Mouse (Mus musculus): Measurements from ENCODE around the gene Kank2. TPM values are rescaled to one million over a fixed set of nuclear protein-coding genes. Genes with fewer than 3 reads are reported as not detected.

Gene Kank2
- polyA plus RNA-seq, 1 experiment from 2014 or later = 3.3 TPM

DNA sequence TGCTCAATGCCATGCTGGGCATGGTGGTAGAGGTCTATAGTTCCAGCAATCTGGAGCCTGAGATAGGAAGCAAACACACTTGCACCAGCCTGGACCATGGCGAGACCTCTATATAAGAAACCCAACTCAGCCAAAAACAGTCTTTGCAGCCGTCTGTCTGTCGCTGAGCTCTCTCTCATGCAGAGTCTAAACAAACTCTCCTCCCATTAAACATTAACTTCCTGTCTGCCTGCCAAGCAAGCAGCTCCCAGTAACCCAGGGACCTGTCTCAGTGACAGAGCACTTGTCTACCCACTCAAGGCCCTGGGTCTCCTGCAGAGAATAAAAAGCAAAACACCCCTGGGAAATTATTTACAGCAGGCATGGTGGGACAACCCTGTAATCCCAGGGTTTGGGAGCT is 62.0 kb downstream of the Kank2 start:
- peaks cover 96% of the 10 kb centered on the region for H3K36me3 ChIP-seq (replicated peaks; ENCODE audit: control insufficient read depth, insufficient read depth)
- WGBS = 68% methylated on average over 3 of the region's 3 CpGs
- no peak overlapping the region for H3K4me2 ChIP-seq (replicated peaks)
- no peaks in the 10 kb centered on the region for H3K9me3 ChIP-seq (ENCODE audit: control insufficient read depth, low read length)
- no peak overlapping the region for H3K27ac ChIP-seq
- no peak for DNase-seq (ENCODE audit: low spot score)
- ATAC-seq (ENCODE audit: low FRiP score) = no peak
- no peak overlapping the region for H3K9ac ChIP-seq
- no peak overlapping the region for H3K4me3 ChIP-seq (replicated peaks; ENCODE audit: low read length)
- H3K27me3 ChIP-seq (ENCODE audit: control insufficient read depth, insufficient read depth, low read length) = no peaks in the 10 kb centered on the region
- H3K4me1 ChIP-seq (replicated peaks; ENCODE audit: control insufficient read depth, insufficient read depth, low read length) = no peaks in the 10 kb centered on the region

GRCm38 (mm10) chr9:21735126-21735525 is 63.4 kb downstream of the Kank2 start:
- no peak overlapping the region for H3K4me3 ChIP-seq (replicated peaks; ENCODE audit: low read length)
- no peaks in the 10 kb centered on the region for H3K9me3 ChIP-seq (ENCODE audit: control insufficient read depth, low read length)
- 86% methylated on average over 14 of the region's 14 CpGs for WGBS
- no peak for ATAC-seq (ENCODE audit: low FRiP score)
- H3K27ac ChIP-seq = no peak overlapping the region
- no peaks in the 10 kb centered on the region for H3K4me1 ChIP-seq (replicated peaks; ENCODE audit: control insufficient read depth, insufficient read depth, low read length)
- no peak for DNase-seq (ENCODE audit: low spot score)
- no peak overlapping the region for H3K9ac ChIP-seq
- H3K27me3 ChIP-seq (ENCODE audit: control insufficient read depth, insufficient read depth, low read length) = no peaks in the 10 kb centered on the region
- H3K36me3 ChIP-seq (replicated peaks; ENCODE audit: control insufficient read depth, insufficient read depth) = peaks cover 90% of the 10 kb centered on the region
- H3K4me2 ChIP-seq (replicated peaks) = no peak overlapping the region

DNA sequence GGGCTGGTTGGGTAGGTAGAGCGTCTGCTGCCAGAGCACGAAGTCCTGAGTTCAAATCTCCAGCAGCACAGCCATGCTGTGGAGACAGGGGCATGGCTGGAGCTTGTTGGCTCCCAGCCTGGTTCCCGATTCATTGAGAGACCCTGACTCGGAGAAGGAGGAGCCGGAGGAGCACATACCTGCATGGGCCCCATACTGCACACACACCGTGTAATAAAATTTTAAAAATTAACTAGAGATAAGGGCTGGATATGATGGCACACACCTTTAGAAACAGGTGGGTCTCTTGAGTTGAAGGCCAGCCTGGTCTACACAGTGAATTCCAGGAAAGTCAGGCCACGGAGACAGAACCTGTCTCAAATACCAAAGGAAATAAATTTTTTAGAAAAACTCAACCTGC is 64.6 kb downstream of the Kank2 start:
- Histone ChIP-seq H3K9me3 (ENCODE audit: control insufficient read depth, low read length) (no peaks in the 10 kb centered on the region), H3K36me3 (replicated peaks; ENCODE audit: control insufficient read depth, insufficient read depth) (peaks cover 78% of the 10 kb centered on the region), H3K4me1 (replicated peaks; ENCODE audit: control insufficient read depth, insufficient read depth, low read length) (no peaks in the 10 kb centered on the region), H3K4me2 (replicated peaks) (no peak overlapping the region), H3K9ac (no peak overlapping the region), H3K27me3 (ENCODE audit: control insufficient read depth, insufficient read depth, low read length) (no peaks in the 10 kb centered on the region), H3K27ac (no peak overlapping the region), H3K4me3 (replicated peaks; ENCODE audit: low read length) (no peak overlapping the region)
- no peak for DNase-seq (ENCODE audit: low spot score)
- WGBS = 97% methylated on average over 7 of the region's 7 CpGs
- ATAC-seq (ENCODE audit: low FRiP score) = no peak

GRCm38 (mm10) chr9:21733446-21733845 is 65.1 kb downstream of the Kank2 start:
- Histone ChIP-seq H3K27me3 (ENCODE audit: control insufficient read depth, insufficient read depth, low read length) (no peaks in the 10 kb centered on the region), H3K9ac (no peak overlapping the region), H3K9me3 (ENCODE audit: control insufficient read depth, low read length) (no peaks in the 10 kb centered on the region), H3K4me1 (replicated peaks; ENCODE audit: control insufficient read depth, insufficient read depth, low read length) (no peaks in the 10 kb centered on the region), H3K36me3 (replicated peaks; ENCODE audit: control insufficient read depth, insufficient read depth) (peaks cover 73% of the 10 kb centered on the region), H3K4me2 (replicated peaks) (no peak overlapping the region), H3K4me3 (replicated peaks; ENCODE audit: low read length) (no peak overlapping the region), H3K27ac (no peak overlapping the region)
- ATAC-seq (ENCODE audit: low FRiP score) (no peak), DNase-seq (ENCODE audit: low spot score) (no peak)
- WGBS = 82% methylated on average over 17 of the region's 17 CpGs

DNA sequence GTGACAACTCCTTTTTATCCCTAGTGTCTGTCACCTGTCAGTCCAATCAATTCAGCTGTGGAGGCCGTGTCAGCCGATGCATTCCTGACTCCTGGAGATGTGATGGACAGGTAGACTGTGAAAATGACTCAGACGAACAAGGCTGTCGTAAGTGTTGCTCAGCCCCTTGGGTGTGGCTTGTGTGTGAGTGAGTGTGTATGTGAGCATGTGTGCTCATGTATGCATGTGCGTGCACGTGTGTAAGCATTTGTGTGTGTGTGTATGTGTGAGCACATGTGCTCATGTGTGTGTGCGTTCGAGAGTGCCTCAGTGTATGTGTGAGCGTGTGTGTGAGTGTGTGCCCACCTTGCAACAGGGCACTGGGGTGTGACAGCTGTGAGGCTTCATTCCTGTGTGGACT is 66.3 kb downstream of the Kank2 start:
- H3K4me1 ChIP-seq (replicated peaks; ENCODE audit: control insufficient read depth, insufficient read depth, low read length) = no peaks in the 10 kb centered on the region
- DNase-seq (ENCODE audit: low spot score) (no peak), ATAC-seq (ENCODE audit: low FRiP score) (no peak)
- no peak overlapping the region for H3K27ac ChIP-seq
- no peaks in the 10 kb centered on the region for H3K9me3 ChIP-seq (ENCODE audit: control insufficient read depth, low read length)
- no peaks in the 10 kb centered on the region for H3K27me3 ChIP-seq (ENCODE audit: control insufficient read depth, insufficient read depth, low read length)
- H3K9ac ChIP-seq = no peak overlapping the region
- no peak overlapping the region for H3K4me2 ChIP-seq (replicated peaks)
- H3K36me3 ChIP-seq (replicated peaks; ENCODE audit: control insufficient read depth, insufficient read depth) = peaks cover 61% of the 10 kb centered on the region
- H3K4me3 ChIP-seq (replicated peaks; ENCODE audit: low read length) = no peak overlapping the region
- WGBS = 94% methylated on average over 9 of the region's 9 CpGs

DNA sequence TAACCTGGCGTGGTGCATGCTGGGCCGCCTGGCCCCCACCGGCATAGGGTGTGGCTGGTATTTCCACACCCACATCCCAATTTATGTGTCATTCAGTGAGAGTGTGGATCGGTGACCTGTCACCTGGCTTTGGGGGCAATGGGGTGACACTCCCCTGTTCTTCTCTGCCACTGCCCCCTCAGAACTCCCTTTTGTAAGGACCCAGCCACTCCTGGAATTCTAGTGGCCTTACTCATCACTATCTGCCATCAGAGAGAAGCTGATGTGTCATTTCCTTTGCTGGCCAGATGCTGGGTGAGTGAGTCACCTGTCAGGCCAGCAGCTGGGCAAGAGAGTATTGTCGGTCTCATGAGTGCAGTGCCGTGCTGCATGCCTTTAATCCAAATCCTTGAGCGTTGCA is 69.3 kb downstream of the Kank2 start:
- ATAC-seq (ENCODE audit: low FRiP score) (no peak), DNase-seq (ENCODE audit: low spot score) (no peak)
- WGBS = 90% methylated on average over 7 of the region's 7 CpGs
- Histone ChIP-seq H3K9me3 (ENCODE audit: control insufficient read depth, low read length) (no peaks in the 10 kb centered on the region), H3K9ac (no peak overlapping the region), H3K4me3 (replicated peaks; ENCODE audit: low read length) (no peak overlapping the region), H3K36me3 (replicated peaks; ENCODE audit: control insufficient read depth, insufficient read depth) (peaks cover 34% of the 10 kb centered on the region), H3K27ac (no peak overlapping the region), H3K4me2 (replicated peaks) (no peak overlapping the region), H3K27me3 (ENCODE audit: control insufficient read depth, insufficient read depth, low read length) (no peaks in the 10 kb centered on the region), H3K4me1 (replicated peaks; ENCODE audit: control insufficient read depth, insufficient read depth, low read length) (peaks cover 19% of the 10 kb centered on the region)

- H3K4me3 ChIP-seq (replicated peaks; ENCODE audit: low read length) = no peak overlapping the region
- H3K4me2 ChIP-seq (replicated peaks) = no peak overlapping the region
- 92% methylated on average over 10 of the region's 10 CpGs for WGBS
- H3K9ac ChIP-seq = no peak overlapping the region
- H3K4me1 ChIP-seq (replicated peaks; ENCODE audit: control insufficient read depth, insufficient read depth, low read length) = peaks cover 19% of the 10 kb centered on the region
- H3K27me3 ChIP-seq (ENCODE audit: control insufficient read depth, insufficient read depth, low read length) = no peaks in the 10 kb centered on the region
- H3K36me3 ChIP-seq (replicated peaks; ENCODE audit: control insufficient read depth, insufficient read depth) = peaks cover 25% of the 10 kb centered on the region
- no peak overlapping the region for H3K27ac ChIP-seq
- DNase-seq (ENCODE audit: low spot score) (no peak), ATAC-seq (ENCODE audit: low FRiP score) (no peak)
- no peaks in the 10 kb centered on the region for H3K9me3 ChIP-seq (ENCODE audit: control insufficient read depth, low read length)
These were observed 70.2 kb downstream of the Kank2 start for GRCm38 (mm10) chr9:21728261-21728832.

GRCm38 (mm10) chr9:21726218-21726975 is 72.1 kb downstream of the Kank2 start:
- DNase-seq (ENCODE audit: low spot score) = no peak
- 71% methylated on average over 14 of the region's 14 CpGs for WGBS
- peak overlapping the region; percentile 16; the same call in 1 of the 2 replicates for H3K9ac ChIP-seq
- H3K27me3 ChIP-seq (ENCODE audit: control insufficient read depth, insufficient read depth, low read length) = no peaks in the 10 kb centered on the region
- H3K27ac ChIP-seq = peak overlapping the region; percentile 7; the same call in 1 of the 2 replicates
- H3K4me2 ChIP-seq (replicated peaks) = peak overlapping the region; percentile 71
- H3K4me1 ChIP-seq (replicated peaks; ENCODE audit: control insufficient read depth, insufficient read depth, low read length) = peaks cover 19% of the 10 kb centered on the region
- 0 out of 2 replicates have a peak, but pooled peaks cover 6% of the 10 kb centered on the region for H3K36me3 ChIP-seq (replicated peaks; ENCODE audit: control insufficient read depth, insufficient read depth)
- H3K9me3 ChIP-seq (ENCODE audit: control insufficient read depth, low read length) = no peaks in the 10 kb centered on the region
- no peak overlapping the region for H3K4me3 ChIP-seq (replicated peaks; ENCODE audit: low read length)
- ATAC-seq (ENCODE audit: low FRiP score) = no peak

- peak overlapping the region; percentile 7; the same call in 1 of the 2 replicates for H3K27ac ChIP-seq
These were observed 73.1 kb downstream of the Kank2 start for GRCm38 (mm10) chr9:21725224-21726121.

More at GRCm38 (mm10) chr9:21725224-21726121, 73.1 kb downstream of the Kank2 start:
- no peak for ATAC-seq (ENCODE audit: low FRiP score)
- Histone ChIP-seq H3K9ac (peak overlapping the region; percentile 16; the same call in 1 of the 2 replicates), H3K4me3 (replicated peaks; ENCODE audit: low read length) (peak overlapping the region; percentile 75), H3K27me3 (ENCODE audit: control insufficient read depth, insufficient read depth, low read length) (no peaks in the 10 kb centered on the region), H3K9me3 (ENCODE audit: control insufficient read depth, low read length) (no peaks in the 10 kb centered on the region), H3K4me2 (replicated peaks) (peak overlapping the region; percentile 71), H3K36me3 (replicated peaks; ENCODE audit: control insufficient read depth, insufficient read depth) (0 out of 2 replicates have a peak, but pooled peaks cover 4% of the 10 kb centered on the region), H3K4me1 (replicated peaks; ENCODE audit: control insufficient read depth, insufficient read depth, low read length) (peaks cover 19% of the 10 kb centered on the region)
- WGBS = 85% methylated on average over 23 of the region's 23 CpGs
- DNase-seq (ENCODE audit: low spot score) = no peak

Measured in hindbrain, embryonic 14.5 days (tissue).